Mouse (Mus musculus): ENCODE data around the gene Dirc2.

The Dirc2 gene

DNA sequence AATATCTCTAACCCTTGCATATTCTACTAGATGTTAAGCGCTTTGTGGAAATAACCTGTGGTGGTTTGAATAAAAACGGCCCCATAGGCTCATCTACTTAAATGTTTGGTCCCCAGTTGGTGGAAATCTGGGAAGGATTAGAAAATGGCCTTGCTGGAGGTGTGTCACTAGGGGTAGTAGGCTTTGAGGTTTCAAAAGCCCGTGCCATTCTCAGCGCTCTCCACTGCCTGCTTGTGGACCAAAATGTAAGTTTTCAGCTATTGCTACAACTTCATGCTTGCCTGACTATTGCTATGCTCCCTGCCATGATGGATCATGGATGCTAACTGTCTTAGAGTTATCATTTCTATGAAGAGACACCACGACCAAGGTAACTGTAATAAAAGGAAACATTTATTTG lies 2.5 kb upstream of the Dirc2 start:
- no peak for DNase-seq

DNA sequence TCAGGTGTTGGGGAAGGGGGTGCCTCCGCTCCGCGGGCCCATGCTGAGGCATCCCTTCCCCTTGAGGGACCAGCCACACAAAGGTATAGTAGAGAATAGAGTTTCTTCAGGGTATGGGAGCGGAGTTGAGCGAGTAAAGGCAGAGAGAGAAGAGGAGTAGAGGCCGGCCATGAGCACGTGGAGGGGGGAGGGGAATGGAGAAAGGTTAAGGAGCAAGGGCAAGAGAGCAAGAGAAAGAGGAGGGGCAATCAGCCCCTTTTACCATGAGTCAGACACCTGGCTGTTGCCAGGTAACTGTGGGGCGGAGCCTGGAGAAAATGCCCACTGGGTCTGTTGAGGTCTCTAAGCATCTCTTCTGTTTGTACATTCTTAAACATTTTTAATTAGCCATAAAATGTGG lies 2.0 kb upstream of the Dirc2 start:
- no peak for DNase-seq

DNA sequence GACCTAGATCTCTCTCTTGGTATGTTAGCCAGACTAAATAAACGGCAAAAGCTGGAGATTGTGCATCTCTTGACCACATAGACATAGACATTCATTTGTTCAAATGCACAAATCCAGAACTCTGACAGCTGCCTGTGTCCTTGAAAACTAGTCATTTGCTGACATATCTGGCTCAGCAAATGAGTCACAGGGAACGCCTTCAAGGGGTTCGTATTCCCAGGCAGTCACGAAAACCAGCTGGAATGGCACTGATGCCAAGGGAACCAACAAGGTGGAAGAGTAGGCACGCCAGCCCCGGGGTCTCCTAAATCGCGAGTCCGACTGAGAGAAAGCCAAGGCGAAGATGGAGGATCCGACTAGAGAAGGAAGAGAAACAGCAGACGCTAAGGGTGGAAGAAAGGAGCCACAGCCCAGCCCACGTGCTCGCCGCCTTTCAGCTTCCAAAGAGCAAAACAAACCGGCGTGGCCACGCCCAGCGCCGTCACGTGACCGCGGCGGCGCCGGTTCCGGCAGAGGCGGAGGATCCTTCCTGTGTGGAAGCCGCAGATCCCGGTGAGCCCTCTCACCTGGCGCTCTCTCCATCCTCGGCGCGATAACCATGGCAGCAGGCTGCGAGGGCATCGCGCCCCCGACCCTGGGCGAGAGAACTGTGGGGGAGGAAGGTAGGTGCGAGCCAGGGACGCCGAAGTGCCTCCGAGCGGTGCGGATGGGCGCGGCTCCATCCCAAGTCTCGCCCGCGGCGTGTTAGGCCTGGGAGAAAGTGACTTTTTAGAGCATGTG lies 912 bp upstream of the Dirc2 start, which contains the start of gene Hspbap1:
TSS of gene Hspbap1 (plus strand) at position 498 of the 780 bp plus-strand sequence.
- DNase-seq: peak; percentile 88

DNA sequence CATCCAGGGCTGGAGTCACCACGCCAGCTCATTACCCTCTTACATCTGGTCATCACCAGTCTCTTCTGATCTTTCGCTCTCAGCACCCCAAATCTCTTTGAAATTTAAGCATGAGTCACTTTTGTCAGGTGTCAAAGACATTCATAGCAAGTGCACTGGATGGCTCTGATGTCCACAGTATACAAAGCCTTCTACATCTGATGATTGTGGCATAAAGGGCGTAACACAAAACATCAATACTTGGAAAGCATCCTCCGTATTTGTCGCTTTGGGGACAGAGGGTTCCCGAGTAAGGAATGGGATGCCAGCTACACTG lies 729 bp downstream of the Dirc2 start:
- no peak for DNase-seq

DNA sequence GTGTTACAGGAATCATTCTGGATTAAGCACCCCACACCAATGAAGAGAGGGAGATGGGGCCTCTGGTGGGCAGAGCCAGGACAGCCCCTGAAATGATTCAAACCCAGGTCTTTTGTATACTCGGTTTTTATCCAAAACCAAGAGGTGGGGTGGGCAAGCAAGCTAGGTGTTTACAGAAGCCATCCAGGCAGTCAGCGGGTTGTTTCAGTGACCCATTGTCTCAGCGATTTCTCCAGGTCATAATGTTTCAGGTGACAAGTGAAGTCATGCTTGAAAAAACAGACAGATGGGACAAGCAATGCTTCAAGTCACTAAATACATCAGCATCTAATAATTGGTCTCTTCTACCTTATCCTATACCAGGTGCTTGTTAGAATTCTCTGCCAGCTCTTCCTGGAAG lies 2.8 kb downstream of the Dirc2 start:
- DNase-seq: no peak

DNA sequence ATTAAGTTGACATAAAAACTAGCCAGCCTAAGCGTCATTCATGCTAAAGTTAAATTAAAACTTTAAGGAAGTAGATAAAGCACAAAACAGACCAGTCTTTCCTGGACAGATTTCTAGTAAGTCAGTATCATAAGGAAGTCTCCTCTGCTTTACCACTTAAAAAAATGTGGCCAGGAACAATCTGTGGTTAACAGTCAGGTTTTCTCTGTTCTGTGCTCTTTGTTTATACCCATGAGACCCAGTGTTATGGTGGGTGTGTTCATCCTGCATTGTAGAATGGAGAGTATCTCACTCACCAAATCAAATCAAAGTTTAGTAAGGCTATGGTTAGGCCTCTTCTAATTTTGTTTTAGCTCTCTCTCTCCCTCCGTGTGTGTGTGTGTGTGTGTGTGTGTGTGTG lies 3.7 kb downstream of the Dirc2 start:
- DNase-seq: no peak

DNA sequence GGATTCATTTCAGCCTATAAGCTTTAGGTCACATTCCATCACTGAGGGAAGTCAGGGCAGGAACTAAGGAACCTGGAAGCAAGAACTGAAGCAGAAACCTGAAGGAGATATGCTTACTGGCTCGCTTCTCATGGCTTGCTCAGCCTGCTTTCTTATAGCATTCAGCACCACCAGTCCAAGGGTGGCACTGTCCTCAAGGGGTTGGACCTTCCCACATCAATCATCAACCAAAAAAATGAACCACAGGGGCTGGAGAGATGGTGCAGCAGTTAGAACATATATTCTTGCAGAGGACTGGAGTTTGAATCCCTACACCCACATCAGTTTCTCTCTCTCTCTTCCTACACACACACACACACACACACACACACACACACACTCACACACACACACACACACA lies 4.2 kb downstream of the Dirc2 start:
- no peak for DNase-seq

DNA sequence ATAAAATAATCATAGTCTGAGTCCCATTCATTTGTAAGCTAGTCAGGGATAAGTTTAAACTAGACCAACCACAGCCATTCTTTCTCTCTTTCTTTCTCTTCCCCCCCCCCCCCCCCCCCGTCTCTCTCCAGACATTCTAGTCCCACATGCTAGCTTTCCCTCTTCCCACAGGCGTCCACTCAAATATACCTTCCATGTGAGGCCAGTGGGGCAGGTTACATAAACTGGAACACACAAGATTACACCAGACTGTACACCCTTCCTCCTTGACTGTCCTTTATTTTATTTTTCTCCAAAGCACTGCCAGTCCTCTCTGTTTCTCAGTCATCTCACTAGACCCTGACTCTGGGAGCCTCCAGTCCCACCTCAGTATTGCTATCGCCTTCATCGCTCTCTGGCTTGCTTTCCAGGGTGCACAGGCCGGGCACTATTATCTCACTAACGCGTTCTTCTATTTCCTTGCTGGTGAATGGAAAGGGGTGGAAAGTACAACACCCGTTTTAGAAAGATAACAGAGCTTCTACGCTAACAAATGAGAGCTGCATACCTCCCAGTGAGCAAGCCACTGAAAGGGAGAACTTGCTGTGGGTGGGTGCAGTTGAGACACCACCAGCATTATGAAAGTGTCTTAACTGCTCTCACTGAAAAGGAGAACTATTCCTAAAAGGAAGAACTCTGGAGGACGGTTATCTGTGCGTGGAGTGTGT lies 5.4 kb downstream of the Dirc2 start:
- no peak for DNase-seq

DNA sequence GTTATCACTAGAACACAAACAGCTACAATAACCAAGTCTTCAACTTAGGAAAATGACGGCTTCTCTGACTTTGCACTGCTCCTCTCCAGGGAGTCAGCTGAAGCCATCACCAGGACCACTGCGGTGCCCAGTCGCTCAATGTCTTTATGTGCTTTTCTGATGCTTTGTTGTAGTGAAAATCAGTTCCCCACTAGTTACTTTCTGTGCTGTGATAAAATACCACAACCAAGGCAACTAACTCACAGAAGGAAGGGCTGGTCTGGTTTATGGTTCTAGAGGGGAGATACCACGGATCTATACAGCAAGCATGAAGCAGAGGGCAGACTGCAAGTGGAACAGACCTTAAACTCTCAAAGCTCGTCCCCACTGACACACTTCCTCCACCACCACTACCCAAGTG lies 9.8 kb downstream of the Dirc2 start:
- no peak for DNase-seq

DNA sequence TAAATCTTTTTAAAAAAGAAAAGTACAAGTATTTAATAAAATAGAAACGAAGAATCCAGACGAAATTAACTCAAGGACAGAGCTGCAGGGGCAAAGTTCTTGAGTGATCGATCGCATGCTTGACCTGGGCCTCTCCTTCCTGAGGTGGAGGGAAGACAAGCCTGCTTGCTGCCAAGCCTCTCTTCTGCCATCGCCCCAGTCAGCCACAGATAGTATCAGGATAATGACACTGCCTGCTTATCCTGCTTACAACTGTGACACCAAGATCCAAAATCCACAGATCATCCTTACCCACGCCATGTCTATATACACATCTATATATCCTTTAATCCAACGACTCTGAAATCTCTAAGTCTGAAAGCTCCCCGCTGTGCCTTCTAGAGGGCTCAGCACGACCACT lies 12.5 kb downstream of the Dirc2 start:
- no peak for DNase-seq

DNA sequence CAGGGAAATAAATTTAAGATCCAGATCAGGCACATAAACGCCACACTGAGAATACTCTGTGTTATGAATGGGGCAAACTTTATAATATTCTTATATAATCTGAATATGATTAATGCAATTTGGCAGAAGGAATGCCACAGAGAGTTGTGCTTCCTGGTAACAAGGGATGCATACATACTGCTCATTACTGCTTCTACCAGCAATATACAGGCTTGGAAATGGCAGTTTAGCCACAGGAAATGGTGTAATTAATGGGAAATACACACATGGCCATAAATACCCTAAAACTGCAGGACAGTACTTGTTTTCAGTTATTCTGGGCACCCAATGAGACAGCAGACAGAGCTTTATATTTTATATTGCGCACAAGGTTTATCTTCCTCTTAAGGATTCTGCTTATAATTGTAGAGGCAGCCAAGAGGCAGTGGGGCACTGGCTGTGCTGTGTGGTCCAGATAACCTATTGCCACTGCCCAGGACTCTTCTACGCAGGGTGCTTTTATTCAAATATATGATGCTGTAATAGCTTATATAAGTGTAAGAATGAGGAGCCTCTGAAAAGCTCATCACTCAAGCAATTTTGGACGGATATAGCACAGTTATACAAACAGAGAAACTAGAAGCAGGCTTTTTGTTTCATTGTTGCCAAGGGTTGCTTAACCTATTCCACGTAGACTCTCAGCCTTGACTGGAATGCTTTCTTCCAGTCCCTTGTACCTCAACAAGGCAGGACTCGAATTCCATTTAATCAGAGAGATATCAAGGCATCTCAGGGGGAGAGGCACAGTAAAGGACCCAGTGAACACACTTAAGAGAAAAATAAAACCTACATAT lies 13.4 kb downstream of the Dirc2 start:
- no peak for DNase-seq

DNA sequence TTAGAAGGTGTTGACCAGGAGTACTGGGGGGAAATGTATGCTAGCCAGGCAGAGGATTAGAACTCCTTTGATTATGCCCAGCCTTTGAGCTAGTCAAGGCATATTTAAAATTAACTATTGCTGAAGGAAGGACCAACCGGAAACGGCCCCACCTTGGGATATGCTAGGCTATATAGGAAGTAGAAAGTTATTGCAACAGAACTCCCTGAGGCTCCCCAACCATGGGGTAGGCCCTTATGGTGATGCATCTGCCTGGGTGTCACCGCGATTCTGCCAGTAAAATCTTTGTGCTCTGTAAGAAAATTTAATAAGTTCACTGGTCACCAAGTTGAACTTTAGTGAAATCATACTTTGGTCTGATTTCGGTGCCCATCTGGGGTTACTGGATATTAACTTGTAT lies 15.2 kb downstream of the Dirc2 start:
- DNase-seq: no peak

DNA sequence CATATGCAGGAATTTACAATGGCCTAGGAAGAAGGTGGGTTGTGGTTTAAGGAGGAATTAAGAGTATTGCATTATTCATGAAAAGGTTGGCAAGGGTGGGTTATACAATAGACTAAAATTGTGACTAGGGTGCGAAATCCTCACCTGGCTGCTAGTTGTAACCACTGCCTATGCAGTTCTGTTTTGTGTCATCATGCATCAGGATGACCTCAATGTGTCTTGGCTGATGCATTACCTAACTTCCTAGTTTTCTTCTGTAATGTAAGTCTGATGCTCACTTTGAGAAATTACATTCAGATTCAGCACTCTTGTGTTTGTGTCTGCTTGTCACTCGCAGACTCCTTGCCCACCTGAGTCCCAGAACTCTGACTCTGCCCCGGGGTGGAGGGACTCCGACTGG lies 17.3 kb downstream of the Dirc2 start:
- DNase-seq: no peak

DNA sequence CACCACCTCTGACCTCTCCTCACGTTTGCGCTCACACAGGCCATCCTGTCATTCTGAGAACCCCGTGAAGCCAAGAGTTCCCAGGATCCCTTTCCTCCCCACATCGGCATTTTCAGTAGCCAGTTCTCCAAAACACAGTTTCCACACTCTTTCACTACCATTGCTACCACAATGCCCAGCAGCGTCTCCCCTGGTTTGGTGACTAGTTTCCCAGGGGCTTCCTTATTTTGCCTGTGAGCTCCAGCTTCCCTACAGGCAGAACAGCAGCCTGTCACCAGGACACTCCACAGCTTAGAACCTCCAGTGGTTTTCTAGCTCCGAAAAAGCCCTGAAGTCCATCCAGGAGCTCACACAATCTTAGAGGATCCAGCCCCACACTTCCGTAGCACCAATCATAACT lies 19.8 kb downstream of the Dirc2 start:
- DNase-seq: no peak

DNA sequence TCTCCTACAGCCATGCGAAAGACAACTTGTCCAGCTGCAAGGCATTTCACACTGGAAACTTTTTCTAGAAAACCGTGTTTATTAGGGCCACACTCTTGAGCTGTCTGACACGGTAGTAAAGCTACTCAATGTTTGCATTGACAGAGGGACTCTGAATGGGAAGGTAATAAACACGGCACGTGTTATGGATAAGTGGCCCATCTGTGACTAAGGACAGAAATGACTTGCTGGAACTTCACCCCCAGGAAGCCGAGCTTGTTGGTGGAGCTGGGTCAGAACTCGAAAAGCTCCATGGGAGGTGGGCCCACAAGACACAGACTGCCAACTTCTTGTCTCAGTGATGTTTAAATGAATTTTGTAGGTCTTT lies 20.9 kb downstream of the Dirc2 start:
- DNase-seq: no peak

DNA sequence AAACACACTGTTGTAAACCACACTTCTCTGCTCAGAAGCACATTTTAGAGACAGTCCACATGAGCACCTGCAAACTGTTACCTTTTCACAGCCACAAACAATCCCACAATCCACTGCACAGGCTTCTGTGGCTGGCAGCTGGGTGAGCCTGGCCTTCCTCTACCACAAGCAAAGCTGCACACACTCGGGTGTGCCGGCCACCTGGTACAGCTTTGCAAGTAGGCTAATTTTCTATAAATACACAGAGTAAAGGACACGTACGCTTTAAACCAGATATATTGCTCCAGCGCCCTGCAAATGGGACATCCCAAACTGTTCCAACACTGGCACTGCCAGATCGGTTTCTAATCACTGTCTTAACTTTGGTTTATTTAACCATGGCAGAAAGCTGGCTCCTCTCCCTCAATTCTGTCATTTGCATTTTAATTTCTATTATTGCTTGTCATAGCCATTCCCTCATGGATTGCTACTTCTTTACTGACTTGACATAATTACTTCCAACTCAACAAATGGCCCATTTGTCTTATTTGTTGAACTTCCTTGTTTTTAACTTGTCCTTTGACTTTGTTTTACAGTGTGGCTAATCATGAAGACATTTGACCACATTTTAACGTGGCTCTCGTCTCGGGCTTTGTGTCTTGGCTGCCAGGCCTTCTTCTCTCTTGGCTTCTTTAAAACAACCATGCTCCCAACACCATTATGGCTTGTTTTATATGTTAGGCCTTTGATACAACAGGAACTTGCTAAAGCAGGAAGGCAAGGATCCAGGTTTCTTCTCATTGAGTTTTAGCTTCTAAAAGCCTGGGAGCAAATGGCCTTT lies 21.5 kb downstream of the Dirc2 start:
- DNase-seq: no peak

DNA sequence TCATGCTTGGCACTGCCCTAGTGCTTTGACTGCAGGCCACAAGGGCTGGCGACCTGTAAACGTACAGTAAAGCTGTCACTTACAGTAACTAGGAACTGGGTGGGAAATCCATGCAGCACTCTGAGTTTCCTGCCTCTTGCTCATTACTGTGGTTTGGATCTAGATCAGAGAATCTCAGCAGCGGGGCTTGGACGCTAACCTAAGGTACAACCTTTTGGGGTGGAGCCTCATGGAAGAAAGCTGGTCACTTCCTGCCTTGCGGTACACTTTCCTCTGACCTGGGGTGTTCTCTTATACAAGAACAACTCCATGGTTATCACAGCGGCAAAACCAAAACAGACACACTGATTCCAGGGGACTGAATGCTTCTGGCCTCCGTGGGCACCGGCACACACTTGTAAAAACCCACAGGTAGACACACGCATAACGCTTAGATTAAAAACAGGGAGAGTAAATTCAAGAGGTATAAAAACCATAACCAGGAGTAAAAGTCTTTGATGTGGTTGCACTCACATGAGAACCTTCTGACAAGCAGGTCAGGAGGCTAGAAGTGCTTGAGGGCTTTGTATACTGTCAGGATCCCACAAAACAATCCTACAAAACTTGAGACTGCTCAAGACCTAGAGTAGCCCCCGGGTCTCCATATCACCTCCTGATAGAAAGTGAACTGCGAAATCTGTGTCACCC lies 26.8 kb downstream of the Dirc2 start:
- no peak for DNase-seq

DNA sequence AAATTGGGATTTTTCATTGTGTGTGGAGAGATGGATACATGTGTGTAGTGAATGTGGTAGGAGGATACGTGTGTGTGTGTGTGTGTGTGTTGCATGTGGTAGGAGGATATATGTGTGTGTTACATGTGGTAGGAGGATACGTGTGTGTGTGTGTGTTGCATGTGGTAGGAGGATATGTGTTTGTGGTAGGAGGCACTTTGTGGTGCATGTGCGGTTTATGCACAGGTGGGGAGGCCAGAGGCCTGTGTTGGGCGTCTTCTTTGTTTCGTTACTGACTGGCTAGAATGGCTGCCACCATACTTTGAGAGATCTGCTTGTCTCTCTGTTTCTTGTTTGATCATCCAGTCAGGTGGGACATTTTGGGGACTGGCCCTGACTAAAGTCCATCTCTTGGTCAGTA lies 27.5 kb downstream of the Dirc2 start:
- DNase-seq: no peak

DNA sequence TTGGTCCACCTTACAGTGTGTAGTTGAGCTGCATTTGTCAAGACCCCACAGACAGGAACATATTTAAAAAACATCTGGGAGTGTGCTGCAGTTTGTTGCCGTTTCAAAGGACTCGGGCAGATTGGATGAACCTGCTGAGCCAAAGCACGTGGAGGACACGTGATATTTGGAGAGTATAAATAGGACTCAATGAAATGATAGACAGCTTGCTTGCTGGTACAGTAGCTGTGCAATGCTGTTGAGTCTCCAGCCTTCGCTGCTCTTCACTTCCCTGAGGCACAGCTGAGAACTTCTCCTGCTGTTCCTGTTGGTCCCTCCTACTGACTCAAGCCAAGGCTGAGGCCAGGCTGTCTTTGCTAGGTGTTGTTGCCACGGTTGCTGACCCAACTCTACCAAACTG lies 28.2 kb downstream of the Dirc2 start:
- DNase-seq: no peak

DNA sequence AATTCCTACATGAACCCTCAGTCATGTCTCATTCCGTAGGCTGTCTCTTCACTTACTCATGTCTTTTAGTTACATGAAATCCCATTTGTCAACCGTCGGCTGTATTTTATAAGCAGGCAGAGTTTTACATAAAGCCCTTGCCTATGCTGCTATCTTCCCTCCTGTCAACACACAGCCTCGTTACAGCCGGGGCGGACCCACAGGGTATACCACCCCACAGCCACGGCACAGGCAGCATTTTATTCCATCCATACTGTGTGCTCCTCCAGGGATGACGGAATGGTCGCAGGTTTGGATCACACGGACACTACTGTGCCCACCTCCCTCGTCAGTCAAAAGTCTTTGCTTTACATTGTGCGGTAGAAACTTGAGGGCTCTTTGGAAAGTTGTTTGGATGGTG lies 28.8 kb downstream of the Dirc2 start:
- DNase-seq: no peak

DNA sequence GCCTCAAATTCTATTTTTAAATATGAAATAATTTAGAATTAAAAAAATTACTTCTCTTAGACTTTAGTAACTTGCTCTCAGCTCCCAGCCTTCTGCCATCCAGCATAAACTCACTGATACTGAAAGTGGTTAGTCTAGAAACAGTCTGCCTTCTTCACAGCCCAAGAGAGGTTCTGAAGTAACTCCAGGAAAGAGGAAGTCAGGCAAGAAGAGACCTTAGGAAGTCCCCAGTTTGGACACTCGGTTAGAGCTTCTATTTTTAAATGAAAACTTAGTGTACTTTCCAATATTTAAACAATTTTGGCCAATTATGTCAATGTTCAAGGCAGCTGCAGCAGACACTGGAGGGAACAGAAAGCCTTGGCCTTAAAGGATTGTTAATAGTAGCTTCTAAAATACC lies 29.6 kb downstream of the Dirc2 start:
- DNase-seq: no peak

DNA sequence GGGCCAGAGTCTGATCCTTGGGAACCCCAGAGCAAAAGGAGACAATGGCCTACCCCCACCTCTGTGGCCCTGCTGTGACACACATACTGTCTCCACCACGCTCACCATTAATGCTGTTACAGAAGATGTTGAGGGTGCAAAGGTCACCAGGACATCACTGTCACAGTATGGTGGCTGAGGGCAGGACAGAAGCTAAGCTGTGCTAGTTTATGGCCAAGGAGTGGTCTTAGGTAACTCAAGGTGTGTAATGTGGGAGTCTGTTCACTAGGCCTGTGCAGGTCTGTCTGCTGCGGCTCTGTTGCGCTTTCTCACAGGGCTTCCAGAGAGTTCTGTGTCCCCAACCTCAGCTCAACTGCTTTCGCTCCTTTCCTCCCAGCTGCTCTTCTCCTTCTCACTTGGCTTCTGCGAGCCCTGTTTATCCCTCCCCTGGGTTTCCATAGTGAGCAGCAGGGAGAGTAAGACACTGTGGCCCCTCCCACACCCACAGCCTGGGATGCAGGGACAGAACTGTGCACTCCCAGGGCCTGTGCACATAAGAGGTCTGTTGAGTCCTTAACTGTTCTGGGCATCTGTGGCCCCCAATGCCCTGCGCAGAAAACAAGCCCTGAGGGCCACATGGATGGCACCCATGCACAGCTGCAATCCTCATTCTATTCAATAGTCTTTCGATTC lies 30.9 kb downstream of the Dirc2 start:
- no peak for DNase-seq

Measured in cerebellum, adult 8-10 months (tissue).